Mouse (Mus musculus) heart, embryonic 12.5 days (tissue): Measurements from ENCODE around the gene Gm45808. TPM values are rescaled to one million over a fixed set of nuclear protein-coding genes. Genes with fewer than 3 reads are reported as not detected.
"Not testable (repeated sequence)": the region's sequence is repeated elsewhere in the genome, so short reads cannot be mapped to it uniquely, and the experiment has no call there.

Experiments used
- ATAC-seq: fragments of 200-750 bp; cut with Nextera tagmentation; 2 replicates; pipeline ENCODE4 v1.8.0; 2017; ENCODE audit warnings: moderate TSS enrichment, moderate library complexity; ENCODE audit not compliant: insufficient number of reproducible peaks, low FRiP score
- H3K27ac ChIP-seq: fragments of 300-500 bp; sonication (generic); 2 replicates; pipeline ENCODE4 v1.5.1; 2016; ENCODE audit warnings: mild to moderate bottlenecking, moderate library complexity; ENCODE audit not compliant: poor library complexity, severe bottlenecking
- H3K27me3 ChIP-seq: fragments of 300-500 bp; sonication (generic); replicated peaks from 2 replicates; pipeline ENCODE4 v1.6.1; 2016; ENCODE audit warnings: mild to moderate bottlenecking, moderate library complexity
- H3K36me3 ChIP-seq: fragments of 300-500 bp; sonication (generic); 2 replicates; pipeline ENCODE4 v1.6.1; 2016; ENCODE audit warnings: mild to moderate bottlenecking, moderate library complexity
- H3K4me1 ChIP-seq: fragments of 300-500 bp; sonication (generic); replicated peaks from 2 replicates; pipeline ENCODE4 v1.6.1; 2016; ENCODE audit warnings: mild to moderate bottlenecking
- H3K4me2 ChIP-seq: fragments of 300-500 bp; sonication (generic); 2 replicates; pipeline ENCODE4 v1.6.1; 2016; ENCODE audit warnings: mild to moderate bottlenecking, moderate library complexity
- H3K4me3 ChIP-seq: fragments of 300-500 bp; sonication (generic); 2 replicates; pipeline ENCODE4 v1.5.1; 2016; ENCODE audit warnings: mild to moderate bottlenecking
- H3K9ac ChIP-seq: fragments of 300-500 bp; sonication (generic); 2 replicates; pipeline ENCODE4 v1.6.1; 2016; ENCODE audit warnings: mild to moderate bottlenecking, moderate library complexity
- H3K9me3 ChIP-seq: fragments of 300-500 bp; sonication (generic); replicated peaks from 2 replicates; pipeline ENCODE4 v1.6.1; 2016; ENCODE audit warnings: mild to moderate bottlenecking, moderate library complexity
- WGBS: fragments of 180-500 bp; shearing (Covaris S2); methylation state at CpG from one replicate; pipeline ENCODE4 v1.1.7; 2016; 5-methylcytosine and 5-hydroxymethylcytosine counted together
- polyA plus RNA-seq: library from polyadenylated mRNA; unstranded; fragments of >200 nt; fragmentation: Nextera tagmentation; extraction: Ambion mirVana; gene quantifications from 2 replicates; pipeline ENCODE4 v1.2.1, GENCODE M21; 2016

The Gm45808 gene
- polyA plus RNA-seq, 1 experiment from 2014 or later, result not detected

DNA sequence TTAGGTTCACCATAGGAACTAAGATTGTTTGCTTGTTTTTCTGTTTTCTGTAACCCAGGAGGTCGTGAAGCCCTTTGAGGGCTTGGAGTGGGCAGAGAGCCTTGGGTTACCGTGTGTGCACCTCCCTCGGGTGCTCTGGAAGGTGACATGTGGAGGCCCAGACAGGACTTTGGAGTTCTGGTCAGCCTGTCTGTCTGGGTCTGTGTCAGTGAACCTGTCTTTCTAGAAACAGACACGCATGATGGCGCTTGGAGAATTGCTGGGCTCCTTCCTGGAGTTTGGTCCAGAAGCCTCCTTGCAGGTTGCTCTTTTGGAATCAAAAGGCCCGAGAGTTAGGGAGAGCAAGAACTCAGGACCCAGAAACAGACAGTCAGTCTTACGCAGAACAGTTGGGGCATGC, 26.2 kb downstream of the Gm45808 start:
- peaks cover 51% of the 10 kb centered on the region for H3K4me1 ChIP-seq
- H3K27ac ChIP-seq, result peak overlapping the region; percentile 86
- H3K27me3 ChIP-seq, result no peaks in the 10 kb centered on the region
- H3K4me3 ChIP-seq, result peak overlapping the region; percentile 75
- H3K36me3 ChIP-seq, result peaks cover 73% of the 10 kb centered on the region
- no peaks in the 10 kb centered on the region for H3K9me3 ChIP-seq
- peak overlapping the region; percentile 64 for H3K9ac ChIP-seq
- 71% methylated on average over 7 of the region's 7 CpGs for WGBS
- H3K4me2 ChIP-seq, result peak overlapping the region; percentile 72
- ATAC-seq, result no peak

DNA sequence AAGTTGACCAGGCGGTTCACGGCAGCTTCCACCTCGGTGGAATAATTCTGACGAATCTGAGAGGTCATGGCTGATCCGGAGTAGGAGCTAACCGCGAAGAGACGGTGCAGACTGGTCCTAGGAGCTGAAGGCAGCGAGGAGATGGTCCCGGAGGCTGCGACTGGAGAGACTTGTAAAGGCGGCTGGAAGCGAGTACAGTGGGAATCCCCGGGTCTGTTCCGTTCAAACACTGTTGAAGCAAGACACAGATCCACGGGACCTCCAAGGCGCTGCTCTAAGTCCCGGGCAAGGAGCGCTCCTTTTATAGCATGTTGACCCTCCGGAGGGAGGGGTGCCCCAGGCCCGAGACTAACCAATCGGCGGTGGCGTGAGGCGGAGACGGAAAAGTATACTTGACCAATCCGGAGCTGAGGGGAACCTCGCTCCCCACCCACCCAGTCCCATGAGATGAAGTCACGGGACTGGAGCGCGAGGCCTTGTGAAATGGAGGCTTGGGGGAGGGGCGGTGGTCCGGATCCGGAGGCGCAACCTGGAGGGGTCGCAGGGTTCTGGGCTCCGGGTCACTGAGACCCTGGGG, 27.0 kb downstream of the Gm45808 start, which contains the start of gene Ftl1:
Gene Ftl1 (minus strand): TSS at position 321 of the 577 bp plus-strand sequence.
- WGBS, result under 1% methylated on average over 31 of the region's 37 CpGs
- peak within 1 kb of the TSS; percentile 89 for H3K9ac ChIP-seq
- peak; percentile 94 for ATAC-seq
- H3K36me3 ChIP-seq, result peaks cover 73% of the 10 kb centered on the region
- not testable (repeated sequence) for H3K27me3 ChIP-seq, H3K9me3 ChIP-seq
- peak within 1 kb of the TSS; percentile 75 for H3K4me3 ChIP-seq
- H3K27ac ChIP-seq, result peak within 1 kb of the TSS; percentile 90
- peaks cover 47% of the 10 kb centered on the region for H3K4me1 ChIP-seq
- H3K4me2 ChIP-seq, result peak within 1 kb of the TSS; percentile 93

DNA sequence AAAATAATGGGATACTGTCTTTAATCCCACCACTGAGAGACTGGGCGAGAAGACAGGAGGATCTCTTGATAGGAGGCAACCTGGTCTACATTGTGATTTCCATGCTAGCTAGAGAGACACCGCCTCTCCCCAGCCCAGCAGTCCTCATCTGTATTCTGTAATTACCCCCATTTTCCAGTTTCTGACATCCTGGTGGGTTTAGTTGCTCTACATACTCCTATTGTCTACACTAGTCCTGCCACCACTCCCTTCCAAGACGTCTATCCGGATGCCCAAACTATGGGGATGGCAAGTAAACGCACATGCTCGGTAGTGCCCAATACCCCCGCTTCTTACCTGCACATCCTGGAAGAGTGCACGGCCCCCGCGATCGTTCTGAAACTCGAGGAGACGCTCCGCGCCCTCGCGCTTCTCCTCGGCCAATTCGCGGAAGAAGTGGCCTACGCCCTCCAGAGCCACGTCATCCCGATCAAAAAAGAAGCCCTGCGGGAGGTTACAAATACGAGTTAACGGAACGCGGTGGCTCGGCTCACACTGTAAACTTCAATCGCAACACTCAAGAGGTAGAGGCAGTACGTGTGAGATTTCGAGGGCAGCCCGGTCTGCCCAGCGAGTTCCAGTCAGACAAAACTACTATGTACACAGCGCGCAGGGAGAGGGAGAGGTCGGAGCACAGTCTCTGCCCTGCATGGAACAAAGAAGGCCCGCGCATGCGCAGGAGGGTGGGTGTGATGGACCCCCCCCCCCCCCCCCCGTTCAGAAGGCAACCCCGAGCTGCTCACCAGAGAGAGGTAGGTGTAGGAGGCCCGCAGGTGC, 27.7 kb downstream of the Gm45808 start:
- peak overlapping the region; percentile 93 for H3K4me2 ChIP-seq
- peak; percentile 63 for ATAC-seq
- peak overlapping the region; percentile 89 for H3K9ac ChIP-seq
- WGBS, result under 1% methylated on average over 42 of the region's 43 CpGs
- no peaks in the 10 kb centered on the region for H3K9me3 ChIP-seq
- H3K4me1 ChIP-seq, result peaks cover 47% of the 10 kb centered on the region
- H3K4me3 ChIP-seq, result peak overlapping the region; percentile 75
- no peaks in the 10 kb centered on the region for H3K27me3 ChIP-seq
- peaks cover 73% of the 10 kb centered on the region for H3K36me3 ChIP-seq
- peak overlapping the region; percentile 90 for H3K27ac ChIP-seq

DNA sequence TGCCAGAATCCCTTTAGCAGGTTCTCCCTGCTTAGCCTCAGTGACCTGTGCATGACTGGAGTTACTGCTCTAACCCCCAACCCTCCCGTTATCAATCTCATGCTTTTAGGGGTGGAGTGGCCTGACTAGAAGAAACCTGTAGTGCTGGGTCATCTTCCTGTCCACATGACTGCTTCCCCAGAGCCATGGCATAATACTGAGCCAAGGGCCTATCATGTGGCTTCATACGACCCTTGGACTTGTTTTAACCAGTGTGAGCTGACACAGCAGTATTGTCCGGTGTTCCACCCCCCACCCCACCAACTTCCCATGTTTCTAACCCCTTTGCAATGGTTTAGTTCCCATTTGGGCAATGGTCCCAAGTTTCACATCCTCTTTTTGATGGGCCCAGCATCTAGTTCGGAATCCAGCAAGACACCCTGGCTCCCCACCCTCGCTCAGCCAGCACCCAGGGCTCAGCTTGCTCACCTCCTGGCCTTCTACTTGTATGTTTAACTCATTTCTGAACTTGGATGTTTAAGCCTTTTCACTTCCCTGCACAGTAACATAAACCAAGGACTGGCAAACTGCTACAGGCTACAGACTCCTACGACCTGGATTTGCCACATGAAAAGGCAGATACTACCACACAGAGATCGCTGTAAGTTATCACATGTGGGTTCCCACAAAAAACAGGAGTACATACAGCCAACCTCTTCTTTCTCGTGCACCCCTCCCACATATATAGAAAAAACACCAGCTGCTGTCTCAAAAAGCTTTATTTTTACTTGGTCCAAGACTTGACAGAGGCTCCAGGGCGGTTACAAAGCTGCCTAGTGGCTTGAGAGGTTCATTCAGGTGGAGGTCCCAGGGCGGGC, 29.2 kb downstream of the Gm45808 start:
- peaks cover 47% of the 10 kb centered on the region for H3K4me1 ChIP-seq
- WGBS, result 55% methylated on average over 10 of the region's 10 CpGs
- peak overlapping the region; percentile 93 for H3K4me2 ChIP-seq
- peak overlapping the region; percentile 75 for H3K4me3 ChIP-seq
- ATAC-seq, result peak; percentile 14; the same call in 1 of the 2 replicates
- peak overlapping the region; percentile 67 for H3K27ac ChIP-seq
- no peaks in the 10 kb centered on the region for H3K27me3 ChIP-seq
- H3K9me3 ChIP-seq, result no peaks in the 10 kb centered on the region
- H3K9ac ChIP-seq, result peak overlapping the region; percentile 89
- H3K36me3 ChIP-seq, result peaks cover 72% of the 10 kb centered on the region

DNA sequence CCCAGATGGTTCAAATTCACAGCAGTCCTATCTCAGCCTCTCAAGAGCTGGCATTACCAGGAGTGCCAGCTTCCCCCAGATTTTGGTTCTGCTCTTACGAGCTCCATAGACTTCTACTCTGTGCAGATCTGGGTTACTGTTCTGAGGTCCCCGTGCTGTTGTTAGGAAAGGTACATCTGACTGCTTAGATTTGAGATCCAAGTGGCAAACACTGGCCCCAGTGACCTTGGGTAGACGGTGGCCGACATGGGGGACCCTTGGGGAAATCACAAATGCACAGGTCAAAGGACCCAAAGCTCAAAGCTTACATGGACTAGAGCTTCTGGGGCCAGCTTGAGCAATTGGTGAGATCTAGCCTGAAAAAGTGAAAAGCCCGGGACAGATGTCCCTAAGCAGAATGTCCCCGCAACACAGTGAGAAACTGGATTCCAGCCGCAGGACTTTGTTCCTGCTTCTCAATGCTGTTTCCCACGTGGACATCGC, 29.8 kb downstream of the Gm45808 start:
- peak overlapping the region; percentile 75; the same call in 1 of the 2 replicates for H3K4me3 ChIP-seq
- H3K36me3 ChIP-seq, result peaks cover 72% of the 10 kb centered on the region
- WGBS, result 45% methylated on average over 9 of the region's 9 CpGs
- H3K27me3 ChIP-seq, result no peaks in the 10 kb centered on the region
- H3K9ac ChIP-seq, result peak overlapping the region; percentile 89; the same call in 1 of the 2 replicates
- peaks cover 44% of the 10 kb centered on the region for H3K4me1 ChIP-seq
- peak overlapping the region; percentile 67 for H3K27ac ChIP-seq
- no peak for ATAC-seq
- peak overlapping the region; percentile 93 for H3K4me2 ChIP-seq
- H3K9me3 ChIP-seq, result no peaks in the 10 kb centered on the region

DNA sequence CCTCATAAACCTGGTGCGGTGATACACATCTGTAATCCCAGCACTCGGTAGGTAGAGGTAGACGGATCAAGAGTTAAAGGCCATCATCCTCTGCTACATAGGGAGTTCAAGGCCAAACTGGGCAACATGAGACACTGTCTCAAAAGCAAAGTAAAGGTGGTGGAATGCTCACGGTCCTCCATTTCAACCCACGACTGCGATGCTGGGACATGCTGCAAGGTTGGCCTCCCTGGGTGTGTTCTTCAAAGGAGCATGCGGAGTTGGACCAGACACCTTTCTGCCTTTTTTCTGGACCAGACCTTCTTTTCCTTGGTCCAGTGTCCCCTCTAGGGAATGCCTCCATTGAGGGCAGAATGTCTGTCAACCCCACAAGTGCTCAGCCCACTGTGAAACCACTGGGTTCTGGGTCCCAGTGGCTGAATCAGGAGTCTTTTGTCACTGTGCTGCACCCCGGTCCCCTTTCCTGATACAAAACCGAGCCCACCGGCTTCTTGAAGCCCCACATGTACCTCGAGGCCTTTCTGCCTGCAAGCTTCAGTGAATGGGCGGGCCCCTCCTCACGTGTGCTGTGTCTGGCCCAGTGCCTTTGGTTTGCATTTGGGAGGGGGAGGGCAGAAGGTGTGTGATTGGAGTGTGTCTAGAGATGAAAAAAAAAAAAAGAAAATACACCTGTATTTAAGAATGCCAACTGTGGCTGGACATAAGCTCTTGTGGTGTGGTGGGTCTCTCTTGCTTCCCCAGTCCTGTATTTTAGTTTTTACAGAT, 30.5 kb downstream of the Gm45808 start:
- ATAC-seq, result no peak
- Histone ChIP-seq H3K4me2 (no peak overlapping the region), H3K36me3 (peaks cover 71% of the 10 kb centered on the region), H3K4me1 (peaks cover 38% of the 10 kb centered on the region), H3K27ac (peak overlapping the region; percentile 67; the same call in 1 of the 2 replicates), H3K27me3 (no peaks in the 10 kb centered on the region), H3K9ac (0 out of 2 replicates have a peak overlapping the region, but pooled peaks have one; percentile 25), H3K4me3 (no peak overlapping the region), H3K9me3 (no peaks in the 10 kb centered on the region)
- 73% methylated on average over 13 of the region's 13 CpGs for WGBS

DNA sequence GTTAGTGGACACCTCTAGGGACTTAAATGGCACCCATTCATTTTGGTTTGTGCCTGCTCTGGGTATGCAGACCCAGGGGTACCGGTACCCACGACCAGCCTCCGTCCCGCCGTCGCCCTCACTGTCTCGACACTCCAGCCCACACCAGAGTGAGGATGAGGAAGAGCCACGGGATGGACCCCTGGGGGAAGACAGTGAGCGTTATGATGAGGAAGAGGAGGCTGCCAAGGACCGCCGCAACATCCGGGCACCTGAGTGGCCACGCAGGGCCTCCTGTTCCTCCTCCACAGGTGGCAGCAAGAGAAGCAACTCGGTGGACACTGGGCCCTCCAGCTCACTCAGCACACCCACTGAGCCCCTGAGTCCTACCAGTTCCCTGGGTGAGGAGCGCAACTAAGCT, 31.6 kb downstream of the Gm45808 start:
- no peak overlapping the region for H3K27ac ChIP-seq
- H3K36me3 ChIP-seq, result peaks cover 73% of the 10 kb centered on the region
- ATAC-seq, result no peak
- H3K9ac ChIP-seq, result no peak overlapping the region
- H3K9me3 ChIP-seq, result no peaks in the 10 kb centered on the region
- H3K27me3 ChIP-seq, result no peaks in the 10 kb centered on the region
- H3K4me3 ChIP-seq, result no peak overlapping the region
- H3K4me1 ChIP-seq, result peaks cover 27% of the 10 kb centered on the region
- WGBS, result 84% methylated on average over 15 of the region's 15 CpGs
- H3K4me2 ChIP-seq, result no peak overlapping the region

DNA sequence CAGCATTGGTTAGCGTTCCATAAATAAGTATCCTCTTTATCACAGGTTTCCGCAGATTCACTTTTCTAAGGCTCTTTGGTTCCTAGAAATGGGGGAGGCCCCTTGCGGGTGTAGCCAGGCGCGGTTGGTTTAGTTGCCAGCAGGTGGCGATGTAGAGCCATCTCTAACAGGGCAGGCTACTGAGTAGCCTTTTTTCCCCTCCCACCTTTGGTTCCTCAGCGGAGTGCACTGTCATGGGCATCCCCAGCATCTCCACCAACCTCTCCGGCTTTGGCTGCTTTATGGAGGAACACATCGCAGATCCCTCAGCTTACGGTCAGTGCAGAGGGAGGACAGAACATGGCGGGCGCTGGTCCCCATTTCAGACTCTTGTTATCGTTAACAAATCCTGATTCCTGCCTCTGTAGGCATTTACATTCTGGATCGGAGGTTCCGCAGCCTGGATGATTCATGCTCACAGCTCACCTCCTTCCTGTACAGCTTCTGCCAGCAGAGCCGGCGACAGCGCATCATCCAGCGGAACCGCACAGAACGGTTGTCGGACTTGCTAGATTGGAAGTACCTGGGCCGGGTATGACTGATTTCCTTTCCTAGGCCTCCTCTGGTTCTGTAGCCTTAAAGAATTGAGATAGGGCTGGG, 35.1 kb downstream of the Gm45808 start:
- Histone ChIP-seq H3K4me2 (no peak overlapping the region), H3K27me3 (no peaks in the 10 kb centered on the region), H3K9ac (no peak overlapping the region), H3K27ac (no peak overlapping the region), H3K9me3 (no peaks in the 10 kb centered on the region), H3K4me1 (peaks cover 18% of the 10 kb centered on the region), H3K4me3 (no peak overlapping the region), H3K36me3 (peaks cover 76% of the 10 kb centered on the region)
- ATAC-seq, result peak; percentile 77
- WGBS, result 50% methylated on average over 23 of the region's 23 CpGs

DNA sequence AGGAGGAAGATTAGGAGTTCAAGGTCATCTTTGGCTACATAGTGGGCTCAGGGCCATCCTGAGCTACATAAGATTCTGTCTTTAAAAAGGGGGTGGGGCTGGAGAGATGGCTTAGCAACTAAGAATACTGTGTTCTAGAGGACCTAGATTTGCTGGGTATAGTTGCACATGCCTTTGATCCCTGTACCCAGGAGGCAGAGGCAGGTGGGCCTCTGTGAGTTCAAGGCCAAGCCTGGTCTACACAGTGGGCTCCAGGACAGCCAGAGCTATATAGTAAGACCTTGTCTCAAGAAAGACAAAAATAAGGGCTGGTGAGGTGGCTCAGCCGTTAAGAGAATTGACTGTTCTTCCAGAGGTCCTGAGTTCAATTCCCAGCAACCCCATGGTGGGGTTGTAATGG, 36.6 kb downstream of the Gm45808 start:
- peaks cover 77% of the 10 kb centered on the region for H3K36me3 ChIP-seq
- H3K9ac ChIP-seq, result no peak overlapping the region
- H3K4me2 ChIP-seq, result no peak overlapping the region
- H3K9me3 ChIP-seq, result no peaks in the 10 kb centered on the region
- no peaks in the 10 kb centered on the region for H3K27me3 ChIP-seq
- ATAC-seq, result no peak
- H3K4me3 ChIP-seq, result no peak overlapping the region
- H3K27ac ChIP-seq, result no peak overlapping the region
- WGBS, result 96% methylated on average over 1 of the region's 1 CpGs
- H3K4me1 ChIP-seq, result peaks cover 12% of the 10 kb centered on the region
